ENCODE assay signal across 8 mouse cellular contexts in the genomic region with DNA sequence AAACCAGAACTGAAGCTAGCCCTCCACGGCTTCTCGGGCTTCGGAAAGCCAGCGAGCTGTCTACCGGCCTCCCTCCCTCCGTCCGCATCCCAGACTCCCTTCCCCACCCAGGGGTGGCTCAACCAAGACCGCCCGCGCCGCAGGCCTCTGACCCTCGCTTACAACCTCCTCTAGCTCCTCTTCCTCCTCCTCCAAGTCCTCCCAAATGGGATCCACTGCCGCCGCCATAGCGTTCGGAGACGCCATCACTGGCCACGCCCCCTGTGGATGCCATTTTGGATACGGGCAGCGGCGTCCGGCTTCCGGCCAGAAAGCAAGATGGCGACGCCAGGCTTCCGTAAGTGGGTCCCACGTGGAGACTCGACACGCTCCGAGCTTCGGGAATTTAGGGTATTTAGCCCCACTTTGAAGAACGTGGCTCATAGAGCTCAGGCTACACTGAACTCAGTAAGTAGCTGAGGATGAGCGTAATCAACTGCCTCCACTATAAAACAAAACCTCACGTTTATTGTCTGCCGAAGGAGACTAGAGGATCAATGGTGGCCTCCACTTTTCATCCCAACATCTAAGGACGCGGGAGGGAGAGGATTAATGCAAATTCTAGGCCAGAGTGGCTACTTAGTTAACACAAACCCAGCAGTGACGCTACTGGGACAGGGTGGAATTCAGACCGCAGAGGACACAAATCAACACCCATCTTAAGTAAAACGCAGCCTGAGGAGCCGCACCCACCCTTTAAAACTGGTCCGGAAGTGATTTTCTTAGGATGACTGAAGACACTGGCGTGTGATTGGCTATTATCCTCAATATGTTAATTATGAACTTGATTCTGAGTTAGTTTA. TPM values are rescaled to one million over a fixed set of nuclear protein-coding genes. Genes with fewer than 3 reads are reported as not detected.
DNase-seq lines count a peak whose midpoint lies in the region; ATAC-seq and TF ChIP-seq lines count a peak whose summit lies in the region.

A gene (minus strand): TSS at position 695 of the 842 bp plus-strand sequence.

- TF ChIP-seq CTCF in midbrain, postnatal 0 days (IDR thresholded peaks at IDR 0.05): peak; percentile 19

- TF ChIP-seq POLR2A in limb, embryonic 14.5 days (IDR thresholded peaks at IDR 0.05; ENCODE audit: borderline replicate concordance, extremely low read depth, insufficient read depth, insufficient read length): peak; percentile 91; the same call in 1 of the 2 replicates

- peak within 1 kb of the TSS; percentile 84 for H3K4me3 ChIP-seq in embryonic facial prominence, embryonic 14.5 days (ENCODE audit: low read depth, low read length)
- H3K4me3 ChIP-seq in limb, embryonic 14.5 days (replicated peaks; ENCODE audit: low read length): peak within 1 kb of the TSS; percentile 57
- H3K4me3 ChIP-seq in midbrain, postnatal 0 days (ENCODE audit: low read depth, low read length): peak within 1 kb of the TSS; percentile 58

- H3K27ac ChIP-seq in embryonic facial prominence, embryonic 14.5 days (replicated peaks; ENCODE audit: low read depth, low read length): peak within 1 kb of the TSS; percentile 96
- peak within 1 kb of the TSS; percentile 95 for H3K27ac ChIP-seq in limb, embryonic 14.5 days (replicated peaks; ENCODE audit: low read depth, low read length)
- H3K27ac ChIP-seq in midbrain, postnatal 0 days (ENCODE audit: low read depth, low read length): peak within 1 kb of the TSS; percentile 96

- ATAC-seq in embryonic facial prominence, embryonic 14.5 days (ENCODE audit: low read depth): peak; percentile 78
- ATAC-seq in limb, embryonic 14.5 days (ENCODE audit: low FRiP score, low read depth): peak; percentile 80
- peak; percentile 83 for ATAC-seq in midbrain, postnatal 0 days (ENCODE audit: low FRiP score)

- peaks cover 17% of the 10 kb centered on the region for H3K36me3 ChIP-seq in embryonic facial prominence, embryonic 14.5 days (ENCODE audit: control insufficient read depth, insufficient read depth, low read length)
- H3K36me3 ChIP-seq in limb, embryonic 14.5 days (ENCODE audit: control insufficient read depth, insufficient read depth, low read length): peaks cover 19% of the 10 kb centered on the region
- H3K36me3 ChIP-seq in midbrain, postnatal 0 days (ENCODE audit: insufficient read depth, low read length): 0 out of 2 replicates have a peak, but pooled peaks cover 3% of the 10 kb centered on the region

- WGBS in embryonic facial prominence, embryonic 14.5 days: 0% methylated on average over 39 of the region's 43 CpGs
- WGBS in limb, embryonic 14.5 days: under 1% methylated on average over 43 of the region's 43 CpGs
- WGBS in midbrain, postnatal 0 days: under 1% methylated on average over 43 of the region's 43 CpGs

- no peaks in the 10 kb centered on the region for H3K9me3 ChIP-seq in embryonic facial prominence, embryonic 14.5 days (ENCODE audit: control insufficient read depth, low read length)
- H3K9me3 ChIP-seq in limb, embryonic 14.5 days (ENCODE audit: control insufficient read depth, low read length): no peaks in the 10 kb centered on the region
- no peaks in the 10 kb centered on the region for H3K9me3 ChIP-seq in midbrain, postnatal 0 days (ENCODE audit: low read length)

- H3K27me3 ChIP-seq in embryonic facial prominence, embryonic 14.5 days (replicated peaks; ENCODE audit: control insufficient read depth, insufficient read depth, low read length): no peaks in the 10 kb centered on the region
- no peaks in the 10 kb centered on the region for H3K27me3 ChIP-seq in limb, embryonic 14.5 days (ENCODE audit: control insufficient read depth, insufficient read depth, low read length)
- no peaks in the 10 kb centered on the region for H3K27me3 ChIP-seq in midbrain, postnatal 0 days (ENCODE audit: insufficient read depth, low read length)

- peak; percentile 97 for DNase-seq in 3T3-L1 (ENCODE audit: low read depth, low spot score)
- peak; percentile 87 to 89 for DNase-seq in adrenal gland, postnatal 4 days (ENCODE audit: low spot score in 2 of 2)
- DNase-seq in embryonic facial prominence, embryonic 14.5 days (ENCODE audit: low spot score): peak; percentile 97
- peak; percentile 95 for DNase-seq in heart, adult 8-10 months (ENCODE audit: low spot score)
- DNase-seq in kidney, adult 9 months: peak; percentile 95
- DNase-seq in limb, embryonic 14.5 days (ENCODE audit: low spot score): peak; percentile 96
- peak; percentile 95 for DNase-seq in midbrain, postnatal 0 days (ENCODE audit: low spot score)
- DNase-seq in spleen, postnatal 14 days (ENCODE audit: low spot score in 2 of 2): peak; percentile 85 to 93

- peak within 1 kb of the TSS; percentile 91 for H3K9ac ChIP-seq in embryonic facial prominence, embryonic 14.5 days (ENCODE audit: low read depth, low read length)
- H3K9ac ChIP-seq in limb, embryonic 14.5 days (ENCODE audit: low read depth, low read length, severe bottlenecking): peak within 1 kb of the TSS; percentile 78
- peak within 1 kb of the TSS; percentile 86 for H3K9ac ChIP-seq in midbrain, postnatal 0 days (replicated peaks; ENCODE audit: low read length, poor library complexity, severe bottlenecking)

- H3K4me1 ChIP-seq in embryonic facial prominence, embryonic 14.5 days (ENCODE audit: control insufficient read depth, insufficient read depth, low read length): no peaks in the 10 kb centered on the region
- peaks cover 4% of the 10 kb centered on the region for H3K4me1 ChIP-seq in limb, embryonic 14.5 days (ENCODE audit: control insufficient read depth, insufficient read depth, low read length)
- H3K4me1 ChIP-seq in midbrain, postnatal 0 days (ENCODE audit: insufficient read depth, low read length): no peaks in the 10 kb centered on the region; the same call in 1 of the 2 replicates

- H3K4me2 ChIP-seq in embryonic facial prominence, embryonic 14.5 days (ENCODE audit: low read depth, low read length): peak within 1 kb of the TSS; percentile 81
- H3K4me2 ChIP-seq in limb, embryonic 14.5 days (replicated peaks; ENCODE audit: low read depth, low read length, severe bottlenecking): peak within 1 kb of the TSS; percentile 89
- peak within 1 kb of the TSS; percentile 72 for H3K4me2 ChIP-seq in midbrain, postnatal 0 days (ENCODE audit: low read depth, low read length, poor library complexity, severe bottlenecking)

RNA-seq across cellular contexts. Expression of the gene that starts here (rescaled TPM):
- 10 to 100 TPM; 42.6 to 46.6 TPM for total RNA-seq in adrenal gland, postnatal 4 days (2021)
- polyA plus RNA-seq in embryonic facial prominence, embryonic 14.5 days (2014; fragmentation: Nextera tagmentation; extraction: Ambion mirVana): 82.5 and 89.0 TPM in 2 replicates
- total RNA-seq in heart, adult 8-10 months (2022): 10 to 100 TPM; 24.7 to 31.0 (median 25.1) TPM
- 25.2 and 47.9 TPM in 2 replicates for polyA plus RNA-seq in limb, embryonic 14.5 days (2012; rRNA removed)
- 88.6 and 91.4 TPM in 2 replicates for polyA plus RNA-seq in limb, embryonic 14.5 days (2014; fragmentation: Nextera tagmentation; extraction: Ambion mirVana)
- total RNA-seq in midbrain, postnatal 0 days (2014; rRNA removed): 25.6 and 28.9 TPM in 2 replicates
- 53.2 and 56.2 TPM in 2 replicates for polyA plus RNA-seq in midbrain, postnatal 0 days (2015; fragmentation: Nextera tagmentation; extraction: Ambion mirVana)

Comparison
In these comparisons a context has a peak if more than half of its experiments do, and no peak if none do; other contexts are left out.
1. Peak in every context shown above with its lines: DNase-seq, ATAC-seq, H3K4me3 ChIP-seq and H3K27ac ChIP-seq.